Mouse (Mus musculus): ENCODE data around the gene Akap9.

DNA sequence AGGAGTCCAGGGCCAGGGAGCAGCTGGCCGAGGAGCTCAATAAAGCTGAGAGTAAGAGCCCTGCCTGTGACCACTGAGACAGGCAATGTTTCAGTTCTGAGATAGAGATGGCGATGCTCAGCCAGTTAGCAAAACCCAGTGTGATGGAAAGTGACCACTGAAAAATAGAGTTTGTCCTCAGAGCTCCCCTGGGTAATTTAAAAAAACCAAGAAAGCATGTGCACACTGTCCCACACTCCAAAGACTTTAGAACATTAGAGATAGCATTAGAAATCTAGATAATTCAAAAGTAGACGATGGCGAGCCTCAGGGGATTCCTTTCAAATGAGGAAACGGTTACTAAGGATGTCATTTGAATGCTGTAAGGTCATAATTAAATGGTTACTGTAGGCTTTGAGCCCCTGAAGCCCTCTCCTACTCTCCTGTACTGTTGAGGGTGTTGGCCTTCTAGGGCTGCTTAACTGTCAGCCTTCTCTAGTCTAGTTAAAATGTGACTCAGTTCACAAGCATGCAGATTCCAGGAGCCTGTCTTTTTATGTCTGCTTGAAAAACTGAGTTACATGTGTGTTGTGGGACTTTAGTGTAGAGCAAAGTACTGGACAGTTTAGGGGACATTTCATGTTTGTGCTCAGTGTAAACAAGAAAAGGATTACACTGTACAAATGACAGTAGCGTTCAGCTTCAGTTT lies 100.8 kb downstream of the Akap9 start:
- TF ChIP-seq EP300 (IDR thresholded peaks at IDR 0.05; ENCODE audit: low read depth) = no peak
- TF ChIP-seq CTCF (IDR thresholded peaks at IDR 0.05; ENCODE audit: low read depth) = no peak

Data from liver, postnatal 0 days (tissue).